Mouse (Mus musculus): ENCODE measurements around the gene Usb1. TPM values are rescaled to one million over a fixed set of nuclear protein-coding genes. Genes with fewer than 3 reads are reported as not detected.

Usb1 gene
- total and polyA plus RNA-seq, 3 experiments, result 36.2 to 52.5 TPM; not detected in 1

DNA sequence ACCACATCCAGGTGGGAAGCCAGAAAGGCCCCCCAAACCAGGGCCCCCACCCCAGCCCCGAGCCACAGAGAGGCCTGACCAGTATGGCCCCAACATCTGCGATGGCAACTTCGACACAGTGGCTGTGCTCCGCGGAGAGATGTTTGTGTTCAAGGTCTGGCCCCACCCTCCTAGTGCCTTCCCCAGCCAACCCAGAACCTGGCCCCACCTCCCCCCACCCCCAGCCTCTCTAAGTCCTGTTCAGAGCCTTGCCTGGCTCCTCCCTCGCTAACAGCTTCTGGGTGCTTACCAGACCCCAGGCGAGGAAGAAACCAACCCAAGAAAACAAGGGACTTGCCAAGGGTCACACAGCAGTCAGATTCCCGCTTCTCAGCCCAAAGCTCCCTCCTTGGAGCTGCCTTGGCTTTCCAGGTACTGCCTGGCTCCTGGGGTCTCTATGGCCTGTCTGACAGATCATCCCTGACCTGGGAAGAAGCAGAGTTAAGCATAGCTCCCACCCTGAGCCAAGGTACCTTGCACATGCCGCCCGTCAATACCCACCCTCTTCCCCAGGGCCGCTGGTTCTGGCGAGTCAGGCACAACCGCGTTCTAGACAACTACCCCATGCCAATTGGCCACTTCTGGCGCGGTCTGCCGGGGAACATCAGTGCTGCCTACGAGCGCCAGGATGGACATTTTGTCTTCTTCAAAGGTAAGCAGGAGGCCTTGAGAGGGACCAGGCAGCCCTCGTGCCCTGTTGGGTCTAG is 37.7 kb downstream of the Usb1 start (continued):
- no peak for TF ChIP-seq CTCF (IDR thresholded peaks at IDR 0.05 in 2 of 3, conservative IDR thresholded peaks at IDR 0.05 in 1 of 3; ENCODE audit: control insufficient read depth in 1 of 3, insufficient read depth in 1 of 3, low read depth in 2 of 3, low read length in 3 of 3, poor library complexity in 1 of 3, severe bottlenecking in 1 of 3)
- no peak for TF ChIP-seq MAX (IDR thresholded peaks at IDR 0.05; ENCODE audit: low read length)
- no peak for TF ChIP-seq ZMIZ1 (IDR thresholded peaks at IDR 0.05; ENCODE audit: low read depth, low read length)

DNA sequence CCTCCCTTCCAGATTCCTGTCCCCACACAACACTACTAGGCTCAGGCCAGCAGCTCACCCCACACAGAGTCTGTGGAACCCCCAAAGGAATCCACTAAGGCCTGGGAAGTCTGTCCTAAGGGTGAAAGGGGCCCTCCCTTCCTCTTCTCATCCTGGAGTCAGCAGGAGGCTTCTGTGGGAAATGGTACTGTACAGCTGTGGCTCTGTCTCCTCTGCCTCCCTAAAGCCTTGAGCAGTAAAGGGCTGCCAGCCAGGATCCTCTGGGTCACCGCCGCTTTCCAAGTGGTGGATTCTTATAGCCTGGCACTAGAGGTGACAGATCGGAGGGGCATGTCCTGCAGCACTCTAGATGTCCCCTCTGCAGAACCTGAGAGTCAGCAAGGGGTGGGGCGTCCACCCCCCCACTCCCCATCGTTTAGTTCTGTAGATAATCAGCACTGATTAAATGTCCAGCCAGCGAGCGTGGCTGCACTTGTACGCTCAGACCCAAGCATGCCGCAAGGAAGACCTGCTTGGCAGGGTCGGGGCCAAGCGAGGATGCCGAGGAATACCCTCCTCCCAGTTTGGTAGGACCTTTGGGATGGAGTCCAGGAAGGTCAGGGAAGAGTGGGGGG is 41.4 kb downstream of the Usb1 start:
- Histone ChIP-seq H3K79me2 (ENCODE audit: control insufficient read depth, insufficient read depth, low read length, poor library complexity) (no peaks in the 10 kb centered on the region), H3K27ac (ENCODE audit: control insufficient read depth, low read depth, low read length) (no peak overlapping the region), H3K36me3 (ENCODE audit: control insufficient read depth in 1 of 2, insufficient read depth in 2 of 2, low read length in 2 of 2) (no peaks in the 10 kb centered on the region), H3K4me3 (ENCODE audit: control insufficient read depth in 1 of 2, insufficient read depth in 1 of 2, low read depth in 2 of 2, low read length in 2 of 2) (no peak overlapping the region), H3K27me3 (ENCODE audit: control insufficient read depth in 1 of 2, insufficient read depth in 2 of 2, low read length in 2 of 2) (peaks cover 0 to 2% of the 10 kb centered on the region in 2 experiments; a peak in 2 of 4 replicates), H3K9ac (ENCODE audit: control insufficient read depth, low read depth, low read length, poor library complexity, severe bottlenecking) (no peak overlapping the region), H3K9me3 (replicated peaks; ENCODE audit: insufficient read depth, low read length) (no peaks in the 10 kb centered on the region), H3K4me1 (ENCODE audit: control insufficient read depth in 1 of 2, insufficient read depth in 2 of 2, low read length in 2 of 2) (no peaks in the 10 kb centered on the region)
- TF ChIP-seq MAFK (IDR thresholded peaks at IDR 0.05; ENCODE audit: borderline replicate concordance, low read depth, low read length) (no peak), MEF2A (IDR thresholded peaks at IDR 0.05; ENCODE audit: extremely low read depth, insufficient replicate concordance, low read depth, low read length, poor library complexity, severe bottlenecking) (no peak), USF2 (IDR thresholded peaks at IDR 0.05; ENCODE audit: borderline replicate concordance in 1 of 2, insufficient read depth in 1 of 2, low read depth in 1 of 2, low read length in 2 of 2) (no peak), ELF1 (IDR thresholded peaks at IDR 0.05; ENCODE audit: low read depth, low read length) (no peak), TBP (IDR thresholded peaks at IDR 0.05; ENCODE audit: low read depth, low read length) (no peak), EP300 (IDR thresholded peaks at IDR 0.05; ENCODE audit: low read depth in 1 of 2, low read length in 2 of 2) (no peak), UBTF (IDR thresholded peaks at IDR 0.05; ENCODE audit: borderline replicate concordance, insufficient read depth, low read depth, low read length) (no peak), ZC3H11A (IDR thresholded peaks at IDR 0.05; ENCODE audit: low read depth, low read length) (no peak), GATA1 (IDR thresholded peaks at IDR 0.05; ENCODE audit: low read depth, low read length) (no peak)
- no peak for DNase-seq (ENCODE audit: low read depth, low spot score)

DNA sequence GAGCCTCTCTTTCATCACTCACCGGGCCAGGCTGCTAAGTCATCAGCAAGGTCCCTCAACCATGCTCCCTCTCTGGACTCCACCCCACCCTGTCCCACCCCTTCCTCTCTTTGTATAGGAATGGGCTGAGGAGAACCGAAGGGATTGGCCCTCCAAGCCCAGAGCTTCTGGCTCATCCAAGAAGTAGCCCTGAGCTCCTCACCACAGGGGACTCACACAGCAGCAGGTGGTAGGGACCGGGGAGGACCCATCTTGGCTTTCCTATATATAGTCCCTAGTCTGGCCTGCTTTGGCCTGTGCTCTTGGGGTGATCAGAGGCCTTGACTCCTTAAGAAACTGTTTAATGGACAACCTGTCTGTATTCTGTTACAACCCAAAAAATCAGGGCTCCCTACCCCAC is 42.3 kb downstream of the Usb1 start:
- no peaks in the 10 kb centered on the region for H3K9me3 ChIP-seq (replicated peaks; ENCODE audit: insufficient read depth, low read length)
- no peak overlapping the region for H3K27ac ChIP-seq (ENCODE audit: control insufficient read depth, low read depth, low read length)
- no peak for DNase-seq (ENCODE audit: low read depth, low spot score)
- no peaks in the 10 kb centered on the region for H3K4me1 ChIP-seq (ENCODE audit: control insufficient read depth in 1 of 2, insufficient read depth in 2 of 2, low read length in 2 of 2)
- H3K36me3 ChIP-seq (ENCODE audit: control insufficient read depth in 1 of 2, insufficient read depth in 2 of 2, low read length in 2 of 2), result no peaks in the 10 kb centered on the region
- H3K27me3 ChIP-seq (ENCODE audit: control insufficient read depth in 1 of 2, insufficient read depth in 2 of 2, low read length in 2 of 2), result peaks cover 0 to 2% of the 10 kb centered on the region in 2 experiments; a peak in 2 of 4 replicates
- no peaks in the 10 kb centered on the region for H3K79me2 ChIP-seq (ENCODE audit: control insufficient read depth, insufficient read depth, low read length, poor library complexity)
- H3K9ac ChIP-seq (ENCODE audit: control insufficient read depth, low read depth, low read length, poor library complexity, severe bottlenecking), result no peak overlapping the region
- H3K4me3 ChIP-seq (ENCODE audit: control insufficient read depth in 1 of 2, insufficient read depth in 1 of 2, low read depth in 2 of 2, low read length in 2 of 2), result no peak overlapping the region
- no peak for TF ChIP-seq JUND (IDR thresholded peaks at IDR 0.05; ENCODE audit: low read depth, low read length)
- no peak for TF ChIP-seq TCF12 (IDR thresholded peaks at IDR 0.05; ENCODE audit: low read depth, low read length)
- no peak for TF ChIP-seq GATA1 (IDR thresholded peaks at IDR 0.05; ENCODE audit: low read depth, low read length)
- no peak for TF ChIP-seq USF1 (IDR thresholded peaks at IDR 0.05; ENCODE audit: low read depth, low read length)
- TF ChIP-seq POLR2A (IDR thresholded peaks at IDR 0.05; ENCODE audit: control insufficient read depth in 1 of 2, insufficient read depth in 1 of 2, low read depth in 1 of 2, low read length in 2 of 2, poor library complexity in 1 of 2), result no peak
- no peak for TF ChIP-seq MYC (IDR thresholded peaks at IDR 0.05; ENCODE audit: low read depth, low read length)
- no peak for TF ChIP-seq UBTF (IDR thresholded peaks at IDR 0.05; ENCODE audit: borderline replicate concordance, insufficient read depth, low read depth, low read length)
- TF ChIP-seq MAFK (IDR thresholded peaks at IDR 0.05; ENCODE audit: borderline replicate concordance, low read depth, low read length), result no peak

Measured in MEL (cell line).